Mouse (Mus musculus): ENCODE results near the gene Hoxd4. TPM values are rescaled to one million over a fixed set of nuclear protein-coding genes. Genes with fewer than 3 reads are reported as not detected.

Gene Hoxd4
- total RNA-seq, 4 experiments from 2014 or later = 0.32 to 0.79 (median 0.38) TPM

DNA sequence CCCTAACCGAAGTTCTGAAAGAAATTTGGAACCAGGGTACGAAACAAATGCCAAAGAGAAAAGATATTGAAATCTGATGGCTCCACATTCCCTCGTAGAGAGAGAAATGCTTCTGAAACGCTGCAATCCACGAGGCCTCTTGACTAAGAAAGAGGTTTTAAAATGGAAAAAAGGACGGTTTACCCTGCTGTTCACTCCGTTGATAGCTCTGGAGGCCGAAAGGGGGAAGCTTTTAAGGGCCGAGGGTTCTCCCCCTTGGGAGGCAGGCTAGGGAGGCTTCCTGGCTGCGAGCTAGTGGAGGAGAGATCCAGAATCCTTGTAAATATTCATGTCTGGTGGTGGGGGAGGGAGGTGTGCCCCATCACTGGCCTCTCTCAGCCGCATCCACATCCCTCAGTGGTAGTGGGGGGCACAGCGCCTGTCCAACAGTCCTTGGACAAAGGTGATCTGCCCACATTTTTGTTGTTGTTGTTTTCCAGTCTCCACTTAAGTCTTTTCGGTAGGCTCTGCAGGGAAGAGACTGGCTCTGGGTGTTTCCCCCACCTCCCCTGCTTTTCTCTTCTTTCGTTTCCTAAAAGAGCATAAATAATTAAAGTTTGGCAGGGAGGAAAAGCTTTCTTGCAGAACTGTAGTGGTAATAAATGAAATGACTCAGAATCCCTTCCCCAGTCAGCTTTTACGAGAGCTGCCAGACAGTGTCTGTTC lies 32.7 kb upstream of the Hoxd4 start, which contains the start of gene Hoxd11:
Hoxd11 (plus strand) TSS at position 667 of the 705 bp plus-strand sequence.
- no peak for DNase-seq (ENCODE audit: low spot score)

- no peak for DNase-seq (ENCODE audit: low spot score)
These were observed 32.1 kb upstream of the Hoxd4 start for GRCm38 (mm10) chr2:74679596-74679971.

- no peak for DNase-seq (ENCODE audit: low spot score)
These were observed 31.7 kb upstream of the Hoxd4 start for GRCm38 (mm10) chr2:74679980-74680379.

- DNase-seq (ENCODE audit: low spot score) = no peak
These were observed 30.9 kb upstream of the Hoxd4 start for GRCm38 (mm10) chr2:74680561-74681398.

GRCm38 (mm10) chr2:74681594-74682531 lies 29.9 kb upstream of the Hoxd4 start:
- no peak for DNase-seq (ENCODE audit: low spot score)

DNA sequence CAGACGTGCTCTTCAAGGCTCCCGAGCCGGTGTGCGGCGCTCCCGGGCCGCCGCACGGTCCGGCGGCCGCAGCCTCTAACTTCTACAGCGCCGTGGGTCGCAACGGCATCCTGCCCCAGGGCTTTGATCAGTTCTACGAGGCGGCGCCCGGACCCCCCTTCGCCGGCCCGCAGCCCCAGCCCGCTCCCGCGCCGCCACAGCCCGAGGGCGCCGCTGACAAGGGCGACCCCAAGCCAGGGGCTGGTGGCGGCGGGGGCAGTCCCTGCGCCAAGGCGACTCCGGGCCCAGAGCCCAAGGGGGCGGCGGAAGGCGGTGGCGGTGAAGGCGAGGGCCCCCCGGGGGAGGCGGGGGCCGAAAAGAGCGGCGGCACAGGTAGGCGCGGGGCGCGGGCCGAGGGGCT lies 28.9 kb upstream of the Hoxd4 start:
- DNase-seq (ENCODE audit: low spot score) = no peak

- no peak for DNase-seq (ENCODE audit: low spot score)
These were observed 28.2 kb upstream of the Hoxd4 start for GRCm38 (mm10) chr2:74683471-74683951.

GRCm38 (mm10) chr2:74684106-74684505 lies 27.6 kb upstream of the Hoxd4 start:
- DNase-seq (ENCODE audit: low spot score) = no peak

GRCm38 (mm10) chr2:74685059-74685603 lies 26.6 kb upstream of the Hoxd4 start:
- DNase-seq (ENCODE audit: low spot score) = no peak

DNA sequence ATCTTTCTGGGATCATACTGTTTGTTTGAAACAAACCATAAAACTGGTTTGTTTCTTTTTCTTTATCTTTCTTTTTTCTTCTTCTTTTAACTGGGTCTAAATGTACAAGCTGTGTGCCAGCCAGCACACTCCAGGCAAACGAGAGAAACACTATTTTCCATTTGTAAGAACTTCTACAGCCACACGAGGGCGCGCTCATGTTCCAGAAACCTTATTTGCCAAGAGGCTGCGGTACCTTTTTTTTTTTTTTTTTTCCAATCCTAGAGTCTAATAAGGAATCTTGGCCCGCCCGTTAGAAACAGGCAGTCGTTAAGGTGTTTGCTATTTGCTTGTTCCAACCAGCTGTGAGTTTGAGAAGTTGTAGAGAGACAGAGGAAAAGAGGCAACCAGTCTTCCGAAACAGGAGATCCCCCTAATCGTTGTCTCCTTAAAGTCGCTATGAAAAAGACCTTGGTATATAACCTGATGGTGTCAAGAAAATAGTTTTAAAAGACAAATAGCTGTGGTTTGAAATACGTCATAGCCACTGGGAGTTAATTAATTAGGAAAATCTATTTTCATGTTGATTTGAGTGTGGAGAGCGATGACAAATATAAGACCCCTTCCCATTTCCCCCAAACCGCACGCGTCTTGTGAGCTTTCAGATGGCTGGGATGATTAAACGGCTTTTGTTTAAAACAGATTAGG lies 25.3 kb upstream of the Hoxd4 start:
- DNase-seq (ENCODE audit: low spot score) = peak; percentile 44

- DNase-seq (ENCODE audit: low spot score) = no peak
These were observed 24.6 kb upstream of the Hoxd4 start for GRCm38 (mm10) chr2:74686988-74687697.

DNA sequence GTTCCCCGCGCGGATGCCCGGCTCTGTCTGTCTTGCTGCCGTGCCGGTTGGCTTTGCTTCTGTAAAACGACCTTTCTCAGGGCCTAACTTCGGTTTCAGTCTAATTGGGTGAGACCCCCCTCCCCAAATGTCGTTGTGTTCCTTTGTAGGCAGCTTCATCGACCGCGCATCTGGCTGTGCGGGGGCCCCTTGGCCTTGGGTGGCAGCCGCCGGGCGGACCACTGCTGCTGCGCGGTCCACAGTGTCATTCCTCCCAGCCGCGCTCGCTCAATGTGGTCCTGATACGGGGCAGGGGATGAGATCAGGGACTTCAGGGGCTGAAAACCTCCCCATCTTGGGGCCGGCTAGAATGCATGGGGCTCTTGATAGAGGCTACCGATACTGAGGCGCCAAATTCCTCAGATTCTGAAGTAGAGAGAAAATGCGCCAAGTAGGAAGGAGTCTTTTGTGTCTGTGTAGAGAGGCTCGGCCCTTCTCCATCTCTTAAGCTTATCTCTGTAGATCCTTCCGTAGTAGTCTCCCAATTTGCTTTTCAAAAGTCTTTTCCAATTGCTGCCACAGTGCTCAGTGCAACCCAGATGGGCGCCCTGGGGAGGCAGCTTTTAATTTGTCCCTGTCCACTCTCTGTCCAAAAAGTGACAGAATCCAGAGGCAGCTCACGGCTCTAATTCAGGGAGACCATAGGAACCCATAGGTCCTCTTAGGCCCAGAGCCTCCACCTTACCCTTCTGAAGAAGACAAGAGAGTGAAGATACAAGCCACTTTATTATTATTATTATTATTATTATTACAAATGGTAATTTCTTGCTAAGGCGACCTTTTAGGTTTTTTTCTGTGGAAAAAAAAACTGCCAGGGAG lies 23.8 kb upstream of the Hoxd4 start:
- no peak for DNase-seq (ENCODE audit: low spot score)

DNA sequence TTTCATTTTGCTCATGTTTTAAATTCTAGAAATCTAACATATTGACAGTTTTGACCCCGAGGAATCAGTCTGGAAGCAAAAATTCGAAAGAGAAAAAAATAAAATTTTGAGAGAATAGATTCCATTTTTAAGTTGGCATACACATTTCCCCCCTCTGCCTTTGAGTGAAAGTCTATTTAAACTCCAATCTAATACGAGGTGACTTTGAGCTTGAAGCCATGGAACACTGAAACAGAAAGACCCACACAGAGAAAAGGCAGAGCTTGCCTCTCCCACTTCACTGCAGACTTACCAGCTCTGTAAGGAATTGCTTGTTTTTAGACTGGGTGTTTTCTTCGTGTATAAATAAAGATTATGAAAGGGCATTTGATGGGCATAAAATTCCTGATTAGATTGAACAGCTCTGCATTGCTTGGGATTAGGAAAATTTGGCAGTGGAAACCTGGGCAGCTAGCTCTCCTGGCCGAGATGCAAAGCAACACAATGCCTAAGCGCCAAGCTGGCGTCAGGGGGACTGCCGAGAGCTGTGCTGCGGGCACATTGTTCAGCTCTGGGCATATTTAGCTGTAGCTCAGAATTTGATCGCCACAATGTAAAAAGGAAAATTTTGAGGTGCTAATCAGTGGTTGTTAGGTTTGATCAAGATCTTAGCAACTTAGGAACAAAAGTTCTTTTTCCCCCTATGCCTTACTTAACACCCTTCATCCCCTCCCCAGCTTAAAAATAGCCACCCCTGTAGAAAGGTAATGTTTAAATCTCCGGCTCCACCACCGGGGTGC lies 22.7 kb upstream of the Hoxd4 start:
- no peak for DNase-seq (ENCODE audit: low spot score)

- no peak for DNase-seq (ENCODE audit: low spot score)
These were observed 22.0 kb upstream of the Hoxd4 start for GRCm38 (mm10) chr2:74689574-74690337.

DNA sequence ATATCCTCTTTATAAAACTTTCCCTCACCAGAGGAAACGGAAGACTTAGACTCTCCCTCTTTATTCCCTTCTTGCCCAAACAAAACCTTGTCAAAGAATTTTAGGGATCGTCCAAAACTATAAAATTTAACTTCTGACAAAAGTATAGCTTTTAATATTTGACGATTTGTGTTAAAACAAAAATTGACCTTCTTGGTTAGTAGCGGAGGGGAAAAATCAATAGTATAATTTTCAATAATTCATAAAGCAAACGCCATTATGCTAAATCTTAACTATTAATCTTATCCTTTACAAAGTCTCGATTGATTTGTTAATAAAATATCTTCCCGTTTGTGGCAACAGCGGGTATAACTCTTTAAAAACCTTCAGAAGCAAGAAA lies 21.4 kb upstream of the Hoxd4 start:
- DNase-seq (ENCODE audit: low spot score) = no peak

DNA sequence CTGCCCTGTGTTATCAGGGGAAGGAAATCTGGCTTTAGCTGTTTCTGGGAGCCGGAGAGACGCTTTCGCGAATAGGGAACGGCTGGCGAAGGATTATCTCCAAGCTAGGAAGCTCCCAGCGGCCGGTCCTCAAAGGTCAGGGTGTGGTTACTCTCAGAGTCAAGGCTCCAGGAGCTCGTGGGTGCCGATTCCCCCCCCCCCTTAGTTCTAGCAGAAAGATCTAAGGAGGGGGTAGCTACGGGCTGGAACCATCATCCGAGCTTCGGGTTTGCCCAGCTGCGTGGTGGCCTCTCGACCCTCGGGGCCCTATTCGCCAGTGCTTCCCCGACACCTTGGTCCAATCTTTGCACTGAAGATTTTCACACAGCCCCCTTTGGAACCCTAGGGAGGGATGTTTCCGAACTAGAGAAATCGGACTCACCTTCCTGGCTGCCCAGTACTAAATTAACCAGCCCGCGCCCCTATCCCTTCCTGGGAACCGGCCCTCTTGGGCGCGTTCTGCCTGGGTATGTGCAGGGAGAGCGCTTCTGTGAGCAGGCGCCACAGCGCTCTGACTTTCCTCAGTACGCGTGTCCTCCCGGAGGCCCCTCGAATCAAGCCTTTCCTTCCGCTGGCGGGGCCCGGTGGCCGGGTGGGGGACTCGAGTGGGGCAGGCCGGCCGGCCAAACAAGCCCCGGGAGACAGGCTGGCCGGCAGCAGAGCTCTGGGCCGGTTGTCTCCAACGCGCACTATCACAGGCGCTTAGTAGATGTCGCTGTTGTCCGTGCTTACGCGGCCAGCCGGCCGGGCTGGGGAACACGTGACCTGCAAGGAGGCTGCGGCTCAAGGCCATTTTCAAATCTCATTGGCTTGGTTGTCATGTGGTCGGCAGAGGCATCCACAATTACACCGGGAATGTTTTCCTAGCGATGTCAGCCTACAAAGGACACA lies 20.4 kb upstream of the Hoxd4 start, which contains the start of gene Hoxd10:
Hoxd10 (plus strand) TSS at position 903 of the 930 bp plus-strand sequence.
- DNase-seq (ENCODE audit: low spot score) = no peak

Measured in heart, adult 8-10 months (tissue).